Mouse (Mus musculus): Measurements from ENCODE around the gene Ppcs. TPM values are rescaled to one million over a fixed set of nuclear protein-coding genes. Genes with fewer than 3 reads are reported as not detected.

Ppcs gene
- polyA plus RNA-seq, 1 experiment, result 9.1 TPM

DNA sequence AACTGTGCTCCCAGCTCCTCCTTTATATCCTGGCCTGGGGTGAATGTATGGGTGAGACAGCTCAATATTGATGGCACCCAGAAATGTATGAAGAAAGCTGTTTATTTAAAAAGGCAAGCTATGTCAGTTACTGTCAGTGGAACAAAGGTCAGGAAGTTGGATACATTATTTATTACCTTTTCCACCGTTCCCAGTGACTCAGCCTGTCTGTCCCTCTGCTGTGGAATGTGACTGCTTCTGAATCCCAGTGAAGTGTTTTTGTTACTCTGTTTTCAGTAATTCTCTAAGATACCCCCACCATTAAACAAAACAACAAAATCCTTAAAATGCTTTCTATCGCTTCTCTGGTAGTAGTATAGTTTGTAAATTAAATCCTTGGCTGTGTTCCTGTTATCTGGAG is 3.4 kb upstream of the Ppcs start:
- Histone ChIP-seq H3K4me2 (ENCODE audit: low read depth) (no peak overlapping the region), H3K4me3 (no peak overlapping the region), H3ac (ENCODE audit: control insufficient read depth, insufficient read length) (no peak overlapping the region), H3K27me3 (ENCODE audit: control insufficient read depth, insufficient read depth, insufficient read length) (peaks cover 5% of the 10 kb centered on the region), H3K79me2 (ENCODE audit: control insufficient read depth, insufficient read depth) (no peaks in the 10 kb centered on the region), H3K36me3 (ENCODE audit: control insufficient read depth, insufficient read depth) (no peaks in the 10 kb centered on the region)
- no peak for TF ChIP-seq POLR2A (IDR thresholded peaks at IDR 0.05; ENCODE audit: insufficient read length, low read depth)
- TF ChIP-seq POLR2AphosphoS2 (IDR thresholded peaks at IDR 0.05; ENCODE audit: insufficient read length, low read depth), result no peak
- no peak for TF ChIP-seq SRF (IDR thresholded peaks at IDR 0.05; ENCODE audit: control insufficient read depth, insufficient read length, low read depth)
- TF ChIP-seq E2F4 (IDR thresholded peaks at IDR 0.05; ENCODE audit: insufficient read depth), result no peak
- no peak for TF ChIP-seq MYOD1 (IDR thresholded peaks at IDR 0.05; ENCODE audit: control insufficient read depth in 1 of 3, insufficient read length in 2 of 3, low read depth in 2 of 3)
- TF ChIP-seq REST (IDR thresholded peaks at IDR 0.05; ENCODE audit: insufficient read depth, insufficient read length), result no peak

- TF ChIP-seq TCF12 (IDR thresholded peaks at IDR 0.05; ENCODE audit: insufficient read depth, poor library complexity, severe bottlenecking), result no peak
- no peak for TF ChIP-seq POLR2A (IDR thresholded peaks at IDR 0.05; ENCODE audit: insufficient read length, low read depth)
- no peak for TF ChIP-seq SRF (IDR thresholded peaks at IDR 0.05; ENCODE audit: control insufficient read depth, insufficient read length, low read depth)
- TF ChIP-seq E2F4 (IDR thresholded peaks at IDR 0.05; ENCODE audit: insufficient read depth), result no peak
- no peak overlapping the region for H3K4me2 ChIP-seq (ENCODE audit: low read depth)
- peaks cover 5% of the 10 kb centered on the region for H3K27me3 ChIP-seq (ENCODE audit: control insufficient read depth, insufficient read depth, insufficient read length)
- H3K79me2 ChIP-seq (ENCODE audit: control insufficient read depth, insufficient read depth), result no peaks in the 10 kb centered on the region
- no peak overlapping the region for H3K4me3 ChIP-seq
- no peaks in the 10 kb centered on the region for H3K36me3 ChIP-seq (ENCODE audit: control insufficient read depth, insufficient read depth)
- H3ac ChIP-seq (ENCODE audit: control insufficient read depth, insufficient read length), result no peak overlapping the region
Measured at GRCm38 (mm10) chr4:119425077-119425476, 2.9 kb upstream of the Ppcs start.

- Histone ChIP-seq H3K36me3 (ENCODE audit: control insufficient read depth, insufficient read depth) (no peaks in the 10 kb centered on the region), H3ac (ENCODE audit: control insufficient read depth, insufficient read length) (peak overlapping the region; percentile 31), H3K79me2 (ENCODE audit: control insufficient read depth, insufficient read depth) (no peaks in the 10 kb centered on the region), H3K27me3 (ENCODE audit: control insufficient read depth, insufficient read depth, insufficient read length) (no peaks in the 10 kb centered on the region), H3K4me3 (peak overlapping the region; percentile 65), H3K4me2 (ENCODE audit: low read depth) (peak overlapping the region; percentile 97)
- TF ChIP-seq SRF (IDR thresholded peaks at IDR 0.05; ENCODE audit: control insufficient read depth, insufficient read length, low read depth), result no peak
- TF ChIP-seq MYOD1 (IDR thresholded peaks at IDR 0.05; ENCODE audit: control insufficient read depth in 1 of 3, insufficient read length in 2 of 3, low read depth in 2 of 3), result peak in 1 of 3 experiments; percentile 10
Measured at GRCm38 (mm10) chr4:119421921-119422293, 313 bp downstream of the Ppcs start.

- H3K36me3 ChIP-seq (ENCODE audit: control insufficient read depth, insufficient read depth), result no peaks in the 10 kb centered on the region
- H3K27me3 ChIP-seq (ENCODE audit: control insufficient read depth, insufficient read depth, insufficient read length), result no peaks in the 10 kb centered on the region
- peak overlapping the region; percentile 31 for H3ac ChIP-seq (ENCODE audit: control insufficient read depth, insufficient read length)
- no peak for TF ChIP-seq POLR2AphosphoS2 (IDR thresholded peaks at IDR 0.05; ENCODE audit: insufficient read length, low read depth)
- no peak for TF ChIP-seq MYOG (IDR thresholded peaks at IDR 0.05; ENCODE audit: control insufficient read depth in 1 of 3, insufficient read depth in 1 of 3, insufficient read length in 2 of 3, low read depth in 2 of 3)
- no peak for TF ChIP-seq USF1 (IDR thresholded peaks at IDR 0.05; ENCODE audit: low read depth)
- no peak for TF ChIP-seq CEBPB (IDR thresholded peaks at IDR 0.05; ENCODE audit: insufficient read depth, poor library complexity, severe bottlenecking)
- TF ChIP-seq E2F4 (IDR thresholded peaks at IDR 0.05; ENCODE audit: insufficient read depth), result no peak
- TF ChIP-seq MYOD1 (IDR thresholded peaks at IDR 0.05; ENCODE audit: control insufficient read depth in 1 of 3, insufficient read length in 2 of 3, low read depth in 2 of 3), result no peak
- no peak for TF ChIP-seq REST (IDR thresholded peaks at IDR 0.05; ENCODE audit: insufficient read depth, insufficient read length)
- TF ChIP-seq TCF12 (IDR thresholded peaks at IDR 0.05; ENCODE audit: insufficient read depth, poor library complexity, severe bottlenecking), result no peak
- no peak for TF ChIP-seq TCF3 (IDR thresholded peaks at IDR 0.05; ENCODE audit: insufficient read length, low read depth)
- TF ChIP-seq POLR2A (IDR thresholded peaks at IDR 0.05; ENCODE audit: insufficient read length, low read depth), result no peak
- H3K79me2 ChIP-seq (ENCODE audit: control insufficient read depth, insufficient read depth), result no peaks in the 10 kb centered on the region
- peak overlapping the region; percentile 65 for H3K4me3 ChIP-seq
- peak overlapping the region; percentile 97 for H3K4me2 ChIP-seq (ENCODE audit: low read depth)
Measured at GRCm38 (mm10) chr4:119421191-119421590, 1.0 kb downstream of the Ppcs start.

DNA sequence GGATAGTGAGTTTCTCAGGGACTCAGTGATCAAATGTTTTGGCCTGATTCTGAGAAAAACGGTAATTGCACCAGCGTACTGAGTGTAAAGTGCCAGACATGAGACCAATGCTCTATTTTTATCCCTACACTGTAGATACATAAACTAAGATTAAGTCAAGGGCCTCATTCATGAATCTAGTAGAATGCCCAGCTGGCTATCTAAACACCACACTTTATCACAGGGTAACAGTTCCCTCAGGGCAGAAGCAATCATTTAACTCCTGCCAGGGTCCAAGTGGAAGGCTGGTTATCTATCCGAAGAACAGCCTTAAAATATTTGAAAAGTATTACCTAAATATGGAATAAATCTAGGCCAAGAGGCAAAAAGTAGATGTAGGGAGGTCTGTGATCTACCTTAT is 4.3 kb downstream of the Ppcs start:
- H3K4me2 ChIP-seq (ENCODE audit: low read depth), result no peak overlapping the region
- TF ChIP-seq MYOG (IDR thresholded peaks at IDR 0.05; ENCODE audit: control insufficient read depth in 1 of 3, insufficient read depth in 1 of 3, insufficient read length in 2 of 3, low read depth in 2 of 3) (no peak), MYOD1 (IDR thresholded peaks at IDR 0.05; ENCODE audit: control insufficient read depth in 1 of 3, insufficient read length in 2 of 3, low read depth in 2 of 3) (no peak), MAX (IDR thresholded peaks at IDR 0.05; ENCODE audit: low read depth) (no peak), POLR2AphosphoS2 (IDR thresholded peaks at IDR 0.05; ENCODE audit: insufficient read length, low read depth) (no peak), CEBPB (IDR thresholded peaks at IDR 0.05; ENCODE audit: insufficient read depth, poor library complexity, severe bottlenecking) (no peak), E2F4 (IDR thresholded peaks at IDR 0.05; ENCODE audit: insufficient read depth) (no peak), SRF (IDR thresholded peaks at IDR 0.05; ENCODE audit: control insufficient read depth, insufficient read length, low read depth) (no peak), TCF12 (IDR thresholded peaks at IDR 0.05; ENCODE audit: insufficient read depth, poor library complexity, severe bottlenecking) (no peak), POLR2A (IDR thresholded peaks at IDR 0.05; ENCODE audit: insufficient read length, low read depth) (no peak), REST (IDR thresholded peaks at IDR 0.05; ENCODE audit: insufficient read depth, insufficient read length) (no peak), TCF3 (IDR thresholded peaks at IDR 0.05; ENCODE audit: insufficient read length, low read depth) (no peak), USF1 (IDR thresholded peaks at IDR 0.05; ENCODE audit: low read depth) (no peak)
- no peak overlapping the region for H3K4me3 ChIP-seq
- H3K36me3 ChIP-seq (ENCODE audit: control insufficient read depth, insufficient read depth), result no peaks in the 10 kb centered on the region
- no peak overlapping the region for H3ac ChIP-seq (ENCODE audit: control insufficient read depth, insufficient read length)
- no peaks in the 10 kb centered on the region for H3K27me3 ChIP-seq (ENCODE audit: control insufficient read depth, insufficient read depth, insufficient read length)
- no peaks in the 10 kb centered on the region for H3K79me2 ChIP-seq (ENCODE audit: control insufficient read depth, insufficient read depth)
